Mouse (Mus musculus): ENCODE data around the gene Col23a1.
"Not testable (repeated sequence)": the region's sequence is repeated elsewhere in the genome, so short reads cannot be mapped to it uniquely, and the experiment has no call there.

Gene Col23a1

GRCm38 (mm10) chr11:51591915-51592314, 302.2 kb downstream of the Col23a1 start:
- DNase-seq (ENCODE audit: low spot score): no peak

DNA sequence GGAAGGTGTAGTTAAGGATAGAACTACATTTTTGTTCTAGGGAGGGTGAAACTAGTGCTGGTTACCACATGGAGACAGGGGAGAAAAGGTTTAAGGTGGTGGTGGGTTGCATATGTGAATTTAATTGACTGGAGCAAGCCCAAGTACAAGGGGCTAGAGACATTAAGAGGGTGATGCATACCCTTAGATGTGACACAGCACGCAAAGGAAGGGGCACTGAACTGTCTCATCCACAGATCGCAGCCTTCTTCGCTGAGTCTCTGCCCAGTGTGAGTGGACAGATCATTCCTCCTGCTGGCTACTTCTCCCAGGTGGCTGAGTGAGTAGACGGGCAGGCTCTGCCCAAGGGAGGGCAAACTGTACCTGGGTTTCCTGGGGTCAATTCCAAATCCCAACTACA, 303.6 kb downstream of the Col23a1 start:
- no peak for DNase-seq (ENCODE audit: low spot score)

- DNase-seq (ENCODE audit: low spot score): no peak
Measured at GRCm38 (mm10) chr11:51593849-51594248, 304.1 kb downstream of the Col23a1 start.

DNA sequence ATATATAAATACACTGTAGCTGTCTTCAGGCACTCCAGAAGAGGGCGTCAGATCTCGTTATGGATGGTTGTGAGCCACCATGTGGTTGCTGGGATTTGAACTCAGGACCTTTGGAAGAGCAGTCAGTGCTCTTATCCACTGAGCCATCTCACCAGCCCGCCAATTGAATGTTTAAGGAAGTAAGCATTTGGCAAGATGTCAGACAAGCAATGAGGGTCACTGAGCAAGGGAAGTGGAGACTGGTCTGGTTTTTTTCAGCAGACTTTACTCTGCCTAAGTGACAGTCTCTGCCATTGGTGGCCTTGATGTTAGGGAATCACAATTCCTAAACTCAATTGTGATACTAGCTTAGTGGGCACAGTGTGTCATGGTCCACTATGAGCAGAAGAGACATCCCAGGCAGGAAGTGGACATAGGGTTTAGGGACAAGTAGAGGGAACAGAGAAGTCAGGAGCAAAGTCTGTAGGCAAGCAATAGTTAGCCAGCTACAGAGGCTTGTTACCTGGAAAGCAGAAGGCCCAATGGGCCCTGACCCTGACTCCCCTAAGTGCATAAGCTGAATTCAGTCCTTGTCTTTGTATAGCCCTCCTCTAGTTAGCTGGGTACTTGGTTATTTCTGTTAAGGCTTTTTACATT, 305.1 kb downstream of the Col23a1 start:
- DNase-seq (ENCODE audit: low spot score): no peak

DNA sequence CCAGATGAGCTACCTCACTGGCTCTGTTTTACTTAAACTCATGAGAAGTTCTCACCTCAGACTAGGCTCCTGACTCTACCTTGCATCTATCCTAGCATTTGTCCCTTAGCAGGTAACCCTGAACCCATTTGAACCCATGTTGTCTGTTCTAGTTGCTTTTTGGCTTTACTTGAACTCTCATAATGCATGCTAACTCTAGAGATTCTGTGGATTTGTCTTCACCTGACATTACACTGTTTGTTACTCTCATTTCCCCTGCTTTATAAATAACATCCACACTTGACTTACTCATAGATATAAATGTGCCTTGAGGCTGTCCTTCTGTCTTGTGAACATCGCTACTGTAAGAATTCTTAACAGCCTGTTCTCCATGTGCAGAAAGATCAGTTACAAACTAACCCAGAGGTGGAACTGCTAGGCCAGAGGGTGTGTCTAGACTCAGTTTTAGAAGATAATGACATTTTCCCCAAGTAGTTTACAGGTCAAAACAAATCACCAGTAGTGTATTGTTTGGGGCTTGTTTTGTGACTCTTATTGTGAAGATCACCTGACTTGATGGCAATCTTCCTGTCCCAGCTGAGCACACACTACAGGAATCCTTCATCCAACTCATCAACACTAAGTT, 305.9 kb downstream of the Col23a1 start:
- no peak for DNase-seq (ENCODE audit: low spot score)

- DNase-seq (ENCODE audit: low spot score): no peak
Measured at GRCm38 (mm10) chr11:51597553-51597952, 307.8 kb downstream of the Col23a1 start.

GRCm38 (mm10) chr11:51602253-51602652, 312.5 kb downstream of the Col23a1 start:
- no peak for DNase-seq (ENCODE audit: low spot score)

DNA sequence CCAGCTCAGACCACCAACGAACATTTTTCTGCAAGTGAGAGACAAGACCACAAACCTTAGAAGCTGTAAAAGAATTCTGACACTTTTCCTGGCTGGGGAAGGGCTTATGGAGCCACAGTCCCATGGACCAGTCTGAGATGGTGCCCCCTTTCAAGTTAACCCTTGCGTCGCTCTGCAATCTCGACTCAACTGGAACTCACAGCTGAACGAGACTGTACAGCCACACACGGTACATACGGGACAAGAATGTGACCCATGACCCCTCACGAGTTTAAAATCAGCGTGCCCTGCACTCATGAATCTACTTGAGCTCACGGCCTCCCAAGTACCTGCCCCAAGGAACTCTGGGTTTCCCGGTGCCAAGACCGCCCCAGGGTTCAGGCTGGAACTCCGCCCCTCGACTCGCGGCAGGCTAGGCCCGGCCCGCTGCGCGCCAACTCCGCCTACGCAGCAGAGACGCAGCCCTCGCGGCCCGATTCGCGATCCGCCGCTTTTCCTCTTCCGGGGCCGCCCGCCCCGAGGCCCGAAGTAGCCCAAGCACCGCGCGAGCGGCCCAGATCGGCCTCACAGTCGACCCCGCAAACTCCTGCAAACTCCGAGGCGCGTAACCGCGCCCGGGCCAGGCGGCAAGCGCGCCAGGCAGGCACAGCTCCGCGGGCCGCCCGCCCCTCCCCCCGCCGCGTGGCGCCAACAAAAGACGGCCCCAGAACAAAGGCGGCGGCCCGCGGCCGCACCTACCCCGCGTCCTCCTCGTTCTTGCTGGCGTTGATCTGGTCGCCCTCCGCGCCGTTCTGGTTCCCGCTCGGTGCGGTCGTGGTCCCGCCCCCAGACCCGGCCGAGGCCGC, 316.1 kb downstream of the Col23a1 start:
- DNase-seq (ENCODE audit: low spot score): peak; percentile 79

- peak; percentile 97 for DNase-seq (ENCODE audit: low spot score)
Measured at GRCm38 (mm10) chr11:51606447-51607095, 316.9 kb downstream of the Col23a1 start, which contains the start of gene Hnrnpab. Gene Hnrnpab (minus strand): TSS chr11:51606847.

DNA sequence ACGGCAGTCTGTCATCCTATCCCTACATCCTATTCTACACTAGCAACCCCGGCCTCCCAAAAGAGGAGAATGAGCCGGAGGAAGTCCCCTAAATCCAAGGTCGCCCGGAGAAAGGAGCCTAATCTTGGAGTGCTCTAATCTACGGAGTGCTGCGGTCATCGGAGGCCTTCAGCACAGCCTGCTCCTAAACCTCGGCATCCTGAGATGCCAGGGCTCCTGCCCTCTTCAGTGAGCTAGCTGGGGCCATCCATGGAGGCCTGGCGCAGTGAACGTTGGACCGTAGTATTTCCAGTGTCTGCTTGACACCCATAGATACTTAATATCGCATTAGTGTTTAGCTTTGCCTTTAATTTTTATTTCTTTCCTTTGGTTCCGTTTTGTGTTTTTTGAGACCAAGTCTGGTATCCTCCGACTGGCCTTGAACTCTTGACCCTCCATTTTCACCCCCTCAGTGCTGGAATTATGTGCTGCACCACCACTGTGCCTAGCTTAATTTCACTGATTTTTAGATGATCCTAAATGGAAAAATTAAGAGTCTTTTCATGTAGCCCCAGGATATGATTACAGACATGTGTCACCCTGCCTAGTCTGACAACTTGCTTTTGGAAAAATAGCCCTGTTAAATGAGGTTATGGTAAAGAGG, 317.5 kb downstream of the Col23a1 start:
- DNase-seq (ENCODE audit: low spot score): no peak

- DNase-seq (ENCODE audit: low spot score): no peak
Measured at GRCm38 (mm10) chr11:51609266-51609909, 319.7 kb downstream of the Col23a1 start.

- not testable (repeated sequence) for DNase-seq (ENCODE audit: low spot score)
Measured at GRCm38 (mm10) chr11:51609940-51610339, 320.2 kb downstream of the Col23a1 start.

- DNase-seq (ENCODE audit: low spot score): no peak
Measured at GRCm38 (mm10) chr11:51614256-51614655, 324.5 kb downstream of the Col23a1 start.

GRCm38 (mm10) chr11:51615129-51615528, 325.4 kb downstream of the Col23a1 start:
- DNase-seq (ENCODE audit: low spot score): no peak

DNA sequence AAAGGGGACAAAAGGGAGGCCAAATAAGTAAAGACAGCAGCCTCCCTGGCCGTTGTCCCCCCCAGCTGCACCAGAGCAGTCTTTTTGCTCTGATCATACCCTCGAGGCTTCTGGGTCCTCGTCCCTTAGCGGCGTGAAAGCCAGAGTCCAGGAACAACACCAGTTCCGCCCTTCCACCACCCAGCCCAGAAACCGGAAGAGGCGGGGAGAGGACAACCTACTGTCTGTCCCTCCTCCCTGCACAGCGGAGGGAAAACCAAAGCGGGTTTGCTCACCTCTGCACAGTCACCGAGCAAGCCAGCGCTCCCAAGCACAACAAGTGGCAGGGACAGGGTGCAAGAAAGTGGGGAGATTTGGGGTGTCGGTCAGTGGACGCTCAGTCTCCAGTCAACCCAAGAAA, 325.9 kb downstream of the Col23a1 start:
- peak; percentile 57 for DNase-seq (ENCODE audit: low spot score)

- DNase-seq (ENCODE audit: low spot score): not testable (repeated sequence)
Measured at GRCm38 (mm10) chr11:51616113-51616512, 326.4 kb downstream of the Col23a1 start.

DNA sequence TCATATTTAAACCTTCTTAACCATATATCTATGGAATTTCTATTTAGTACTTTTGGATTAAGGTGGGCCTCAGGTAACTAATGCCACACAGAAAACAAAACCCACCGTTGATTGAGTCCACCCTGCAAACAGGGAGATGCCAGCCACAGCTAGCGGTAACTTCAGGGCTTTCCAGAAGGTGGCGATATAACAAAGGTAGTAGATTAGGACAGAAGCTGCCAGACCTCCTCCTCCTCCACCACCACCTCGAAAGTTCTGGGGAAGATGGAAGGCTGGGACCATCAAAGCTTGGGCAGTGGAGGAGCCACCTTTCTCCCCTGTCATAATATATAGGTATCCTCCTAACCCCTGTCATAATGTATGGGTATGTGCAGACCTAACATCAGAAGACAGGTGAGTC, 328.0 kb downstream of the Col23a1 start:
- DNase-seq (ENCODE audit: low spot score): peak; percentile 62

DNA sequence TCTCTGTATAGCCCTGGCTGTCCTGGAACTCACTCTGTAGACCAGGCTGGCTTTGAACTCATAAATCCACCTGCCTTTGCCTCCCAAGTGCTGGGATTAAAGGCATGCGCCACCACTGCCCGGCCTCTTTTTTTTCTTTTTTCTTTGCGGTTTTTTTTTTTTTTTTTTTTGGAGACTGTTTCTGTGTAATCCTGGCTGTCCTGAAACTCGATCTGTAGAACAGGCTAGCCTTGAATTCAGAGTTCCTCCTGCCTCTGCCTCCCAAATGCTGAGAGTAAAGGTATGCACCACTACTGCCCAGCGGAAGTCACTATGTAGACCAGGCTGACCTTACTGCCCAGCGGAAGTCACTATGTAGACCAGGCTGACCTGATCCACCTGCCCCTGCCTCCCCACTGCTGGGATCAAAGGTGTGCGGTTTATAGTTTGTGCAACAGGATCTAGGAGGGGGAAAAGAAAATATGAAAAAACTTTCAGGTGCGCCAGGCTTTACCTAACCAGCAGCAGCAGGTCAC, 329.2 kb downstream of the Col23a1 start:
- no peak for DNase-seq (ENCODE audit: low spot score)

- peak; percentile 95 for DNase-seq (ENCODE audit: low spot score)
Measured at GRCm38 (mm10) chr11:51619409-51620060, 329.8 kb downstream of the Col23a1 start, which contains the start of gene Nhp2. Gene Nhp2 (plus strand): TSS chr11:51619735.

- no peak for DNase-seq (ENCODE audit: low spot score)
Measured at GRCm38 (mm10) chr11:51620084-51620483, 330.4 kb downstream of the Col23a1 start.
